ENCODE assay signal across 30 mouse cellular contexts in the genomic region with DNA sequence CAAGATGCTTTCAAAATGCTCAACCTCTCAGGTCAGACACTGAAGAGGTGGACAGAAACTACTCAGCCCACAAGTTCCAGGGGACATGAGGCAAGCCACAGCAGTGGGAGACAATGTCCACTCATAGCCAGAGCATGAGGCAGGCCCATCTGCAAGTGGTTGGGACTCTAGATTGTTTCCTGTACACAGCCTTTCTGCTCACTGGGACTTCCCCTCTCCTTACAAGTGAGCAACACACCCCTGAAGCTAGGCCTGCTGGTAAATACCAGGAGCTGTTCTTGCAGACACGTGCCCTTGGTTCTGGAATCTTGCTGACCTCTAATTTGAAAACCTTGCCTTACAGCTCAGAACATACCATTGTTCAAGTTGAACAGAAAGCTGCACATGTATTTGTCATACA.
DNase-seq lines count a peak whose midpoint lies in the region; ATAC-seq lines count a peak whose summit lies in the region.
"Had no signal": no experiment of that assay in that cellular context is flagged by ENCODE, and none has a peak within 500 bp of the region (broad histone marks: within the 10 kb centered on the region; RNA-seq: fewer than 3 reads in every experiment).

No protein-coding gene starts in this region.

- ATAC-seq in heart, embryonic 16.5 days (replicated peaks; ENCODE audit: extremely low read depth, insufficient read depth, low FRiP score): 0 out of 2 replicates have a peak, but pooled peaks have one; percentile 32
- peak; percentile 82 for ATAC-seq in activated CD4-positive, CD25-positive, alpha-beta regulatory T cell, adult 4 months
- ATAC-seq: forebrain, embryonic 15.5 days; hindbrain, postnatal 0 days; intestine, postnatal 0 days; liver, embryonic 12.5 days; liver, postnatal 0 days; lung, postnatal 0 days had no signal

- DNase-seq in heart, postnatal 36 days: no peak
- peak; percentile 33 for DNase-seq in CD4-positive, CD25-positive, alpha-beta regulatory T cell, adult 2 months (ENCODE audit: low read depth, low spot score)
- no peak for DNase-seq in layer of hippocampus, postnatal 36 days
- no peak for DNase-seq in lung, adult 18-20 months
- DNase-seq in yolk sac, embryonic 10.5 days (ENCODE audit: low spot score): no peak
- DNase-seq: adrenal gland, adult 2 months; cerebellum, adult 2 months; cerebellum, postnatal 14 days; gastrocnemius, postnatal 14 days; heart, adult 11 months; kidney, postnatal 25 days; left cerebral cortex, postnatal 4 days; liver, postnatal 0 days; lung, postnatal 4 days; thymus, adult 2 months; thymus, postnatal 36 days had no signal

- no peak overlapping the region for H3K4me3 ChIP-seq in heart, embryonic 16.5 days (ENCODE audit: low read length)
- H3K4me3 ChIP-seq: forebrain, embryonic 10.5 days; forebrain, embryonic 15.5 days; heart, embryonic 10.5 days; hindbrain, embryonic 12.5 days; liver, embryonic 12.5 days; megakaryocyte, embryonic 14.5 days; midbrain, embryonic 12.5 days; myocyte; neural tube, embryonic 12.5 days had no signal

- H3K36me3 ChIP-seq in heart, embryonic 16.5 days (ENCODE audit: control insufficient read depth, insufficient read depth): peaks cover 26% of the 10 kb centered on the region

- H3K27ac ChIP-seq in heart, embryonic 16.5 days (ENCODE audit: low read length): no peak overlapping the region
- H3K27ac ChIP-seq: forebrain, embryonic 10.5 days; forebrain, embryonic 15.5 days; heart, embryonic 10.5 days; hindbrain, embryonic 12.5 days; hindbrain, postnatal 0 days; liver, embryonic 12.5 days; midbrain, embryonic 12.5 days; neural tube, embryonic 12.5 days had no signal

- H3K4me2 ChIP-seq in heart, embryonic 16.5 days (ENCODE audit: low read depth, low read length): no peak overlapping the region
- H3K4me2 ChIP-seq: forebrain, embryonic 15.5 days; hindbrain, embryonic 12.5 days; liver, embryonic 12.5 days; midbrain, embryonic 12.5 days; neural tube, embryonic 12.5 days had no signal

- intact Hi-C loops in heart, postnatal 36 days (cut with DNase I): no loop called here

- H3K27me3 ChIP-seq in heart, embryonic 16.5 days (ENCODE audit: control insufficient read depth, insufficient read depth, low read length): no peaks in the 10 kb centered on the region
- H3K27me3 ChIP-seq: forebrain, embryonic 15.5 days; hindbrain, embryonic 12.5 days; liver, embryonic 12.5 days; megakaryocyte, embryonic 14.5 days; midbrain, embryonic 12.5 days; neural tube, embryonic 12.5 days had no signal

- H3K4me1 ChIP-seq in heart, embryonic 16.5 days (ENCODE audit: control insufficient read depth, insufficient read depth, low read length): no peaks in the 10 kb centered on the region
- H3K4me1 ChIP-seq: forebrain, embryonic 10.5 days; forebrain, embryonic 15.5 days; heart, embryonic 10.5 days; hindbrain, embryonic 12.5 days; liver, embryonic 12.5 days; midbrain, embryonic 12.5 days; neural tube, embryonic 12.5 days had no signal

- no peak overlapping the region for H3K9ac ChIP-seq in heart, embryonic 16.5 days (ENCODE audit: low read length)
- H3K9ac ChIP-seq: forebrain, embryonic 15.5 days; hindbrain, embryonic 12.5 days; liver, embryonic 12.5 days; liver, postnatal 0 days; midbrain, embryonic 12.5 days; neural tube, embryonic 12.5 days had no signal

- 48% methylated on average over 1 of the region's 1 CpGs for WGBS in heart, embryonic 16.5 days

- no peaks in the 10 kb centered on the region for H3K9me3 ChIP-seq in heart, embryonic 16.5 days (replicated peaks; ENCODE audit: control insufficient read depth, low read length)
- H3K9me3 ChIP-seq: forebrain, embryonic 10.5 days; forebrain, embryonic 15.5 days; heart, embryonic 10.5 days; hindbrain, embryonic 12.5 days; liver, embryonic 12.5 days; megakaryocyte, embryonic 14.5 days; midbrain, embryonic 12.5 days; neural tube, embryonic 12.5 days had no signal
